Mouse (Mus musculus) mesoderm, embryonic 11.5 days (tissue): Measurements from ENCODE around the gene Sh3bp1.

Experiments
- DNase-seq: peaks from one replicate; pipeline ENCODE4 v3.0.0-alpha.2; 2012; ENCODE audit warnings: low read depth, low spot score

Gene Sh3bp1

DNA sequence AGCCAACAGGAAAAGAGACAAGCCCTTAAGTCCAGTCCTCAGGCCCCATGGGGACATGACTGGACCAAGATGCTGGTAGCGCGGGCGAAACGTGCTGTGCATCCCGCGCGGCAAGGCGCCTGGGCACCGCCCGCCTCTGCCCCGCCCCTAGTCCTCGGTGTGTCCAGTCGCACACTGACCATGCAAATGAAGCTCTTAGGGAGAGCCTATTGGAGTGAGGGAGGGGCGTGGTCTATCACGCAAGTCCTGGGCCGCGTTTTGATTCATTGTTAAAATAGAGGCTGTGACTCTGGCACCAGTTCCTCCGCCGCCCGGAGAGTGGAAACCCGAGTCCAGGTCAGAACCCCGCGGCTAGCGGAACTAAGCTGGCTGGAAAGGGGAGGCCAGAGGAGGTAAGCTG is 48.1 kb downstream of the Sh3bp1 start, which contains the start of gene Triobp:
TSS of gene Triobp (plus strand) at position 68 of the 400 bp plus-strand sequence.
- DNase-seq, result peak; percentile 93

DNA sequence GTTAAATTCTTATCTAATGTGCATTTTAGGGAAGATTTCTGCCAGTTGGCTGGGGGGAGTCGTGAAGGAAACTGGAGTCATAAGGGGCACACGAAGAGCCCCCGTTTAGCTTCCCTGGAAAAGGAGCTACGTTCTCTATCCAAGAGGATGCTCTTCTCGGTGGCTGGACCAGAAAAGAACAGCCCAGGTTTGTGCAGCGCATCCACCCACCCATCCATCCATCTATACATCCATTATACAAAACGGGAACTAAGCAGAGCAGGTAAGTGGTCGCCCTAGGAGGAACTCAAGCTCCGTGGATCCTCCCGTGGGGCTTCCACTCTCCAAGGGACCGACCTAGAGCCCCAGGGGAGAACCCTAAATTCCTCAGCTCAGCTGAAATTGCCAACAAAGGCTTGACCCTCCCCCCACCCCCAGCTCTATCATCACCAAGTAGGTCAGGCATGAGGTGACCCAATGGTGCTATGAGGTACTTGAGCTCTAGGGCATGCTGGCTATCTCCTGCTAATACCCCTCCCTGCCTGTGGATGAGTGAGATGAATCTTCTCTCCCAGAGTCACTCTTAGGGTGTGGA is 48.7 kb downstream of the Sh3bp1 start:
- no peak for DNase-seq

DNA sequence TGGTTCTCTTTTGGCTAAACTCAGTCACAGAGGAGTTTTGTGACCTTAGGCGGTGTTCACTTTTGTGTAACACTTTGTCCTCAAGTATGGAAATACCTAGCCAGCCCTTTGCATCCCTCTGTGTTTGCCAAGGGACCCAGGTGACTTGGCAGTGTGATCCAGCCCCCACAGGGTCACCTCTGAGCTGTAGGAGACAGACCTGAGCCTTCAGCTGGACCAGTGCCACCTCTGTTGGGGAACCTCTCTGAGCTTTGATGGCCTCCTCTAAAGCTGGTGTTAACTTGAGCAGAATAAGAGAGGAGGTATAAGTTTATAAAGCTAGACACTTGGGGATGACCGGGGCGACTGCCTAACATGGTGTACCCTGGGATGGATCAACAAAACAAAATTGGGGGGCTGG is 49.3 kb downstream of the Sh3bp1 start:
- no peak for DNase-seq

DNA sequence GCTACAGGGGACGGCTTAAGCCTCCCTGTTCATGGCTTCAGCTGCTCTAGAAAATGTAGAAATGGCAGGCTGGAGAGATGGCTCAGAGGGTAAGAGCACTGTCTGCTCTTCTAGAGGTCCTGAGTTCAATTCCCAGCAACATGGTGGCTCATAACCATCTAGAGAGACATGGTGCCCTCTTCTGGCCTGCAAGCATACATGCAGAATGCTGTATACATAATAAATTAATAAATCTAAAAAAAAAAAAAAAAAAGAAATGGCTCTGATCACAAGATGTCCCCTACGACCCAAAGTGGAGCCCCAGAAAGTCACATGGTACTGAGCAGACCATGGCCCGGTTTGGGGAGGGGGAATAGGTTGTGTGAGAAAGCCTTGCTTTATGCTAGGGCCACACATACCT is 56.1 kb downstream of the Sh3bp1 start:
- no peak for DNase-seq

DNA sequence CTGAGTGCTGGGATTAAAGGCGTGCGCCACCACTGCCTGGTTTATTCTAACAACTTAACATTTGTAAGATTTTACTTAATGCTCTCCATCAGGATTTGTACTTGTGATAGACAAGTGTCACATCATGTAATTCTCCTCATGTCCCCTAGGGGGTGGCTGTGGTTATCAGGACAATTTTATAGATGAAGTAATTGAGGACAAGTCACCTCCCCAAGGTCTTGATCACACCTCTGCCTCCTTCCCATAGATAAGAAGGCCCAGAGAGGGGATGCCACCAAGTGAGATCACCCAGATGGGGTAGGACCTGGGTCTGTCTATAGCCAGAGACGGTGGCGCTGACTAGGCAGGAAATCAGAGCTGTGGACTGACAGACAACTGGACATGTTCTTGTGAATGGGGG is 56.8 kb downstream of the Sh3bp1 start:
- DNase-seq, result no peak

DNA sequence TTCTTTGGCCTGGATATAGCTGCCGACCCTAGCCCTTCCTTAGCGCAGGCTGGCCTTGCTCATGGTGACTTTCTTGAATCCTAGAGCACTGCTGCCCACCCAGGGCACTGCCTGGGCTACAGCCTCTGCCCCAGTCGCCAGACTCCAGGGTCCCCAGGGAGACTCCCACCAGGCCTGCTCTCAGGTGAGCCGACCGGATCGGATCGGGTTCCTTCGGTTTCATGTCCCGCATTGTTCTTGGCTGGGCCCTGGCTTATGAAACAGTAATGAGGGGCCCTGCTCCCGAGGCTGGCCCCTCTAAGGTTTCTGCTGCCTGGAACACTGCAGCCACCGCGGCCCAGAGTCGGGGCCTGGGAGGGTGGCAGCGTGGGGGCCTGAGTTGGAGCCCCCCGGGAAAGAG is 57.5 kb downstream of the Sh3bp1 start:
- no peak for DNase-seq

DNA sequence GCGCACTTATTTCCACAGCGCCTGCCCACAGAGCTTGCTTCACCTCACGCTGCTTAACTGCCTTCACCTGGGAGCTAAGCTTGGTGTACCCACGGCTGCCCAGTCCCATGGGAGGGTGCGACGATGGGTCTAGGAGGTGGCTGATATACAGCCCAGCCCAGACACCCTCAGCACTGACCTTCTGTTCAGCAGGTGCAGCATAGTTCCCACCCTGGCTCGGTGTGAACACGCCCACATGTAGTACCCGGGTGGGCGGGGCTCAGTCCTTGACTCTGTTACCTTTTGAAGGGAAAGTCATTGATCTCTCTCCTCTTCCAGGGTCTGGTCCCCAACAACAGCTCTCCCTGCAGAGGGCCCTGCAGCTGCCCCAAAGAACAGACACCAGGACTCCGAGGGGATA is 60.0 kb downstream of the Sh3bp1 start:
- DNase-seq, result no peak

DNA sequence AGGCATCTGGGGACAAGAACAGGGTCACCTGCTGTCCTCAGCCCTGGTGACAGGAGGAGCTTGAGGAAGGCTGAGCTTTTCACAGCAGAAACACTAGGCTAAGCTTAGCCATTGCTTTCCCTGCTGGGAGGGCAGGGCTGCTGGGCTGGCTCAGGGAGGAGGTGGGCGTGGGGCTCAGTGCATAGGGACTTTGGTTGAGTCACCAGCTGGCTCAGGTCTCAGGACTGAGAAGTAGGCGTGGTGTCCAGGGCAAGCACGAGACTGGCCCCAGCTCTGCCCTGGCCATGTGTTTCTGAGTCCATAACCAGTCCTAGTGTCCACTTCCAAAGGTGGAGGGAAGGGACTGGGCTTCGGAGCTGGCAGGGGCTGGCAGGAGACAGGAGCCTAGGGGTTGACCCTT is 60.5 kb downstream of the Sh3bp1 start:
- no peak for DNase-seq
